Mouse (Mus musculus): ENCODE measurements at regions not wholly inside any gene's neighbourhood (a gene's known extent, or its start where the extent isn't known, plus 50 kb on each side); places are given as distances from the start of the nearest gene placed in this dataset.
A peak's percentile ranks its signal among the peaks of the same experiment; 100 is the strongest.

- no peak for DNase-seq
Measured at GRCm38 (mm10) chr14:68022925-68023324, 1271.2 kb downstream of the Synb start.

GRCm38 (mm10) chr14:68021240-68021639 lies 1272.9 kb downstream of the Synb start:
- DNase-seq, result peak; percentile 37

DNA sequence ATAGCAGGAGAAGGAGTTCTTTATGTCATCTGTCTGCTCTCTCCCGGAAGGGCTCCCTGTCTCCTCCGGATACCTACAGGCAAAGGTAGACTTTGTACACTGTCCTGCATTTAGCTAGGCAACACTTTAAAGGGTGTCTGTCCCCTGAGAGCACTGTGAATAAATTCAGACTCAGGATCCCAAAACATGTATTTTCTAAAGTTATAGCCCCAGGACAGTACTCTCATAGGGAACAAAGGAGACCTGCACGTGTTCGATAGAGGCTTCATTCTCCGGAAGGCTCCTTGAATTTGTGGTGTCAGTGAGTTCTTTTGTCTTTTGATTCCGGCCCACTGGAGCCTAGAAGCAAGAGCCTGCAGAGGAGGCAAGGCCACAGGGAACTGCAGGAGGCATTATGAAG lies 1273.3 kb downstream of the Synb start:
- DNase-seq, result no peak

DNA sequence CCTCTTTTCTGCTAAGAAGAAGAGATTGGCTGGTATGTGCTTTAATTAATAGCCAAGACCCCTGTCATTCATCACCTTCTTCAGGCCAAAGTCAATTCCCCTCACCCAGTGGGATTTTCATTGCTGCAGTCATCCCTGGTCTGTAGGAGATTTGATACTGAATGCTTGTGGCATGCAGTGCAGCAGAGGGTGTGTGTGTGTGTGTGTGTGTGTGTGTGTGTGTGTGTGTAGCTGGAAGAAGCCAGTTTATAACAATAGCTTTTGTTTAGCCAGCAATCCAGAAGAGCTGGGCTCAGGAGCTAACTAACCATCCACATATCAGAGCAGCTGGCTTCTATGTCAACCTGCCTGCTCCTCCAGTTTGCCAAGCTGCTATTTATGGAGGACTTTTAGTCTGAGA lies 1275.4 kb downstream of the Synb start:
- no peak for DNase-seq

GRCm38 (mm10) chr14:67996790-67997417 lies 1297.2 kb downstream of the Synb start:
- no peak for DNase-seq

DNA sequence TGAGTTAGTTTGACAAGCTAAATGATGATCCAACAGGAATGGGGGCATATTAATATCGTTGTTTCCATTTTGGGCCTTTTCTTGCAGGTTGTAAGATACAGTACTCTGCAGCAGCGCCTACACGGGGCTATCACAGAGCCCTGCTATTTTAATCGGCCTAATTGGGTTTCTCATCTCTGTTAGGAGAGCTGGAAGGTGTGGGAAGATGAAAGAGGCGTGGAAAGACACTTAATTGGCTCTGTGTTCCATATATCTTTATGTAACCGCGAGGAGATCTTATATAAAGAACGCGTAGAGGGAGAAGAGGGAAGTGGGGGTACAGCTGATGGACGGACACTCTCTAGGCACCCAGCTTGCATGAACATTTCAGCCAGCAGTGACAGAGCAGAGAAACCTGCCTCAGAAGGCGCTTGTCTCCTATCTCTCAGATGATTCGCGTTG lies 1300.5 kb downstream of the Synb start:
- peak; percentile 76 for DNase-seq

GRCm38 (mm10) chr14:67993142-67993541 lies 1301.0 kb downstream of the Synb start:
- DNase-seq, result peak; percentile 81

- no peak for DNase-seq
Measured at GRCm38 (mm10) chr14:67992088-67992487, 1302.0 kb downstream of the Synb start.

- DNase-seq, result no peak
Measured at GRCm38 (mm10) chr14:67990271-67990670, 1303.8 kb downstream of the Synb start.

Measured in right cerebral cortex, adult 18-20 months (tissue).